Mouse (Mus musculus): ENCODE data around the gene Proser3. TPM values are rescaled to one million over a fixed set of nuclear protein-coding genes. Genes with fewer than 3 reads are reported as not detected.

Proser3 gene
- polyA plus RNA-seq, 1 experiment from 2014 or later, result 8.2 TPM

DNA sequence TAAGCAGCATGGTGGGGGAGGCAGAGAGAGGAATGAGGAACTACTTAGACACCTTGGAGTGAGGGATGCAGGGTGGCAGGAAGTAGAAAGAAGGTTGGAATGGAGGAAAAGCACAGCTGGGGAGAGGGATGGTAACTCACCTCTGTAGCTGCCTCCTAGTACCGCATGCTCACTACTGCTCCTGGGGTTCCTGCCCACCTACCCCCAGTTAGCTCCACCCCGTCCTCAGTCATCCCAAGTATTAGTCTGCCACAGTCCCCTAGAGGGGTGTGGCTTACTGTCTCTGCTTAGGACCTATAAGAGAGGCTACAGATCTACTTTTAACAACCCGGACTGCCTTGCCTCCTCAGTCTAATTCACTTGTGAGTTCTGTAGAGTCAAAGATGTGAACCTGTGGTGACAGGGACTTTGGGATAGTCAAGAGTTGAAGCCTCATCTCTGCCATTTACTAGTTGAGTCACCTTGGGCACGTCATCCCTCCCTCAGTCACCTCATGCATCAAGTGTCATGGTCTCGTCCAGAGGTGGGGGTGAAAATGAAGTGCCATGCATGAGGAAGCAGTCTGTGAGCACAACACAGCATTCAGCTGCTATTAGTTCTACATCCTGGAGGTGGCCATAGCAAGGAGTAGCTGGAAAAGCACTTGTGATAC, 40.8 kb upstream of the Proser3 start:
- no peak overlapping the region for H3K4me2 ChIP-seq (ENCODE audit: low read length)
- H3K9me3 ChIP-seq (replicated peaks; ENCODE audit: control insufficient read depth, low read length, poor library complexity, severe bottlenecking), result no peaks in the 10 kb centered on the region
- no peaks in the 10 kb centered on the region for H3K36me3 ChIP-seq (ENCODE audit: control insufficient read depth, insufficient read depth, low read length)
- 58% methylated on average over 5 of the region's 5 CpGs for WGBS
- H3K9ac ChIP-seq (ENCODE audit: low read depth, low read length), result no peak overlapping the region
- ATAC-seq, result no peak
- no peak overlapping the region for H3K27ac ChIP-seq (ENCODE audit: low read length)
- peaks cover 5% of the 10 kb centered on the region for H3K4me1 ChIP-seq (ENCODE audit: control insufficient read depth, insufficient read depth, low read length)
- H3K27me3 ChIP-seq (ENCODE audit: control insufficient read depth, insufficient read depth, low read depth, low read length), result no peaks in the 10 kb centered on the region
- H3K4me3 ChIP-seq (ENCODE audit: low read depth, low read length), result no peak overlapping the region

- H3K9ac ChIP-seq (ENCODE audit: low read depth, low read length), result no peak overlapping the region
- H3K36me3 ChIP-seq (ENCODE audit: control insufficient read depth, insufficient read depth, low read length), result no peaks in the 10 kb centered on the region
- no peak overlapping the region for H3K27ac ChIP-seq (ENCODE audit: low read length)
- H3K4me1 ChIP-seq (ENCODE audit: control insufficient read depth, insufficient read depth, low read length), result peaks cover 16% of the 10 kb centered on the region
- H3K4me2 ChIP-seq (ENCODE audit: low read length), result no peak overlapping the region
- ATAC-seq, result no peak
- no peaks in the 10 kb centered on the region for H3K9me3 ChIP-seq (replicated peaks; ENCODE audit: control insufficient read depth, low read length, poor library complexity, severe bottlenecking)
- WGBS, result 15% methylated on average over 4 of the region's 4 CpGs
- no peaks in the 10 kb centered on the region for H3K27me3 ChIP-seq (ENCODE audit: control insufficient read depth, insufficient read depth, low read depth, low read length)
- no peak overlapping the region for H3K4me3 ChIP-seq (ENCODE audit: low read depth, low read length)
These were observed 39.5 kb upstream of the Proser3 start for GRCm38 (mm10) chr7:30591605-30591951.

DNA sequence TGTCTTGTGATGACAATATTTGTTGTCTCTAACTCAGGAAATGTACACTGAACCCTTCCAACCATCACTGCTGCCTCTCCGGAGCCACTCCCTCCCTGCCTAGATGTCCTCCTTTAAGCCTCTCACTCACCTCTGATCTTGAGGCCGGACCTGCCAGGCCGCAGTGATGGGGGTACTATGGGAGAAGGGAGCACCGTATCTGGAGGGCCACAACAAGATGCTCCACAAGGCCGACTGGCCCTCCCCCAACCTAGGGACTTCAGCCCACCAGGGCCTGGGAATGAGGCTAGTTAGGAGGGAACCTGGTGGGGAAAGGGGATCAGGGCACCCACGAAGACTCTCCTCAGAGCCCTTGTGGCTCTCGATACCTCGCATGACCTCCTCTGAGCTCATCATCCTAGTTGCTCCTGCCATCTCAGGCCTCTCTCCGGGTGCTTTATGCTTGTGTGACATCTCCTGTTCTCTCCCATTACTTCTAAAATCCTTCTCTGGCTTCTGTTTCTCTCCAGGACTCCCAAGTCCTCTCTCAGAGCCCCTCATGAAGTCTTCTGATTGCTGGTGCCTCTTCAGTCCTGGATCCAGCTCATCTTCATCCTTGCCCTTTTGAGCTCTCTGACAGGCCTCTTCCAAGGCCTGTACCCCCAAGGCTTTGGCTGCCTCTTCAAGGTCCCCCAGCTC, 39.0 kb upstream of the Proser3 start:
- whole genome bisulfite sequencing, result 80% methylated on average over 9 of the region's 9 CpGs
- H3K27me3 ChIP-seq (ENCODE audit: control insufficient read depth, insufficient read depth, low read depth, low read length), result no peaks in the 10 kb centered on the region
- ATAC-seq, result no peak
- peaks cover 16% of the 10 kb centered on the region for H3K4me1 ChIP-seq (ENCODE audit: control insufficient read depth, insufficient read depth, low read length)
- H3K9me3 ChIP-seq (replicated peaks; ENCODE audit: control insufficient read depth, low read length, poor library complexity, severe bottlenecking), result no peaks in the 10 kb centered on the region
- no peak overlapping the region for H3K4me2 ChIP-seq (ENCODE audit: low read length)
- 0 out of 2 replicates have a peak, but pooled peaks cover 3% of the 10 kb centered on the region for H3K36me3 ChIP-seq (ENCODE audit: control insufficient read depth, insufficient read depth, low read length)
- H3K4me3 ChIP-seq (ENCODE audit: low read depth, low read length), result no peak overlapping the region
- no peak overlapping the region for H3K9ac ChIP-seq (ENCODE audit: low read depth, low read length)
- no peak overlapping the region for H3K27ac ChIP-seq (ENCODE audit: low read length)

DNA sequence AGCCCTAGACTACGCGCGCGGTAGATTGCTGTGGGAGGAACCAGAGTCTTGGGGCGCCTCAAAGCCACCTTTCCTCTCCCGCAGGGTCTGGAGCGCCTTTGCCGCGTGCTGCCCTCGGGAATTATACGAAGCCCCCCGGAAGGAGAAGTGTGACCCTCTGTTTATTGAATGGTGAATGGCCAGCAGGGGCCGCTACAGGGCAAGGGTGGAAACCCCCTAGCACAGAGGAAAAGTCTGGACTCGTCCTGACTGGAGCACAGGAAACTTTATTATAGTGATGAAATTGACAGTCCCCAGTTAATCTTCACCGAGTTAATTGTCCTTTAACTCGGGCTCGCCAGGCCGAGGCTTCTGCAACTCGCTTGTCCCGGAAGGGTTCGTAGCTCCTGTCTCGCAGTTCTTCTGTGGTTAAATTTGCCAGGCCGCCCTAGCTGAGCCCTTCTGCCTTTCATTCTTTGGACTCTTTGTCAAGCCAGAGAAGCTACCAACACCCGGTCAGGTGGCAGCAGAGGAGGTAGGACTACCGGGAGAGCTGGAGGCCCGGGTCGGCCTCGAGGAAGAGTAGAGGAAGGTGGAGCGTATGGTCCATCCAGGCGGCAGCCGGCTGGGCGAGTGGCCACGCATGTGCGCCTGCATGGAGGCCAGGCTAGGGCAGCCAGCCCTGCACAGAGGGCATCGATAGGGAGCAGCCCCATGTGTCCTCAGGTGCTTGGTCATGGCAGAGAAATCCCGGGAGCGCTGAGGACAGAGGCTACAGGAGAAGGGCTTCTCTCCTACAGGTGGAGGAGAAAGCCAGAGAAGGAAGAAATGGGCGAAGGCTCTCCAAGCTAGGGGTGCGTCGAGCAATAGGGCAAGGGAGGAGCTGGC, 37.6 kb upstream of the Proser3 start:
- 29% methylated on average over 40 of the region's 40 CpGs for WGBS
- H3K9me3 ChIP-seq (replicated peaks; ENCODE audit: control insufficient read depth, low read length, poor library complexity, severe bottlenecking), result no peaks in the 10 kb centered on the region
- H3K4me3 ChIP-seq (ENCODE audit: low read depth, low read length), result peak overlapping the region; percentile 94
- peak overlapping the region; percentile 66 for H3K4me2 ChIP-seq (ENCODE audit: low read length)
- no peaks in the 10 kb centered on the region for H3K27me3 ChIP-seq (ENCODE audit: control insufficient read depth, insufficient read depth, low read depth, low read length)
- peak overlapping the region; percentile 94 for H3K9ac ChIP-seq (ENCODE audit: low read depth, low read length)
- ATAC-seq, result peak; percentile 74
- peaks cover 16% of the 10 kb centered on the region for H3K4me1 ChIP-seq (ENCODE audit: control insufficient read depth, insufficient read depth, low read length)
- peak overlapping the region; percentile 93 for H3K27ac ChIP-seq (ENCODE audit: low read length)
- peaks cover 11% of the 10 kb centered on the region; the same call in 1 of the 2 replicates for H3K36me3 ChIP-seq (ENCODE audit: control insufficient read depth, insufficient read depth, low read length)

- Histone ChIP-seq H3K4me1 (ENCODE audit: control insufficient read depth, insufficient read depth, low read length) (peaks cover 16% of the 10 kb centered on the region), H3K9me3 (replicated peaks; ENCODE audit: control insufficient read depth, low read length, poor library complexity, severe bottlenecking) (no peaks in the 10 kb centered on the region), H3K9ac (ENCODE audit: low read depth, low read length) (peak within 1 kb of the TSS; percentile 94), H3K27me3 (ENCODE audit: control insufficient read depth, insufficient read depth, low read depth, low read length) (no peaks in the 10 kb centered on the region), H3K4me3 (ENCODE audit: low read depth, low read length) (peak within 1 kb of the TSS; percentile 94), H3K4me2 (ENCODE audit: low read length) (peak within 1 kb of the TSS; percentile 94), H3K36me3 (ENCODE audit: control insufficient read depth, insufficient read depth, low read length) (peaks cover 19% of the 10 kb centered on the region; the same call in 1 of the 2 replicates), H3K27ac (ENCODE audit: low read length) (peak within 1 kb of the TSS; percentile 93)
- peak; percentile 96 for ATAC-seq
- 0% methylated on average over 53 of the region's 68 CpGs for WGBS
These were observed 36.8 kb upstream of the Proser3 start, which contains the start of gene Kmt2b for GRCm38 (mm10) chr7:30588676-30589434. Gene Kmt2b (minus strand): TSS chr7:30588726.

GRCm38 (mm10) chr7:30587842-30588667, 36.0 kb upstream of the Proser3 start:
- peak overlapping the region; percentile 93 for H3K27ac ChIP-seq (ENCODE audit: low read length)
- peak; percentile 44 for ATAC-seq
- peak overlapping the region; percentile 94 for H3K4me2 ChIP-seq (ENCODE audit: low read length)
- H3K9me3 ChIP-seq (replicated peaks; ENCODE audit: control insufficient read depth, low read length, poor library complexity, severe bottlenecking), result no peaks in the 10 kb centered on the region
- H3K36me3 ChIP-seq (ENCODE audit: control insufficient read depth, insufficient read depth, low read length), result peaks cover 27% of the 10 kb centered on the region; the same call in 1 of the 2 replicates
- H3K4me3 ChIP-seq (ENCODE audit: low read depth, low read length), result peak overlapping the region; percentile 94
- H3K27me3 ChIP-seq (ENCODE audit: control insufficient read depth, insufficient read depth, low read depth, low read length), result no peaks in the 10 kb centered on the region
- 1% methylated on average over 41 of the region's 67 CpGs for WGBS
- peak overlapping the region; percentile 94 for H3K9ac ChIP-seq (ENCODE audit: low read depth, low read length)
- peaks cover 16% of the 10 kb centered on the region for H3K4me1 ChIP-seq (ENCODE audit: control insufficient read depth, insufficient read depth, low read length)

DNA sequence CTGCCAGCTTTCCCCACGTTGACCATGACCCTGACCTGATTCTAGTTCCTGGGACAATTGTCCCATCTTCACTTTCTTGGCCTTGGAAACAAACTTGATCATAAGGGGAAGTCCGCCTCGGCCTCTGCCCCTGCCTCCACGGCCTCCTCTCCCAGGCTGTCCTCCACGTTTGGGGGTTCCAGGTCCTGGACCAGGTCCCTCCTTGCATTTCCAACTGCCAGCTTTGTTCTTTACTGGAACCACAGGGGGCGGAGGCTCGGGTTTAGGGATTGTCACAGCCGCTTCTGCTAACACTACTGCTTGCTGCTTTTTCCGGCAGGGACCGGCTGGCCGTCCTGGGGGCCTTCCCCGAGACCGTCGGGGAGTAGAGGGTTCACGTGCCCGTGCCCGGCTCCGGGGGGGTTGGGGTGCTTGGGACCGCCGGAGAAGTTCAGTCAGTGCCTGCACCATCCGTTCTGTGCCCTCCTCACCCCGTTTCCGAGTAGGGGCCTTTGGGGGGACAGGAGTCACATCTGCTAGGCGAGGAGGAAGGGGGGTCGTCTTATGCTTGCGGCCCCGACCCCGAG, 34.4 kb upstream of the Proser3 start:
- Histone ChIP-seq H3K36me3 (ENCODE audit: control insufficient read depth, insufficient read depth, low read length) (peaks cover 40% of the 10 kb centered on the region), H3K4me1 (ENCODE audit: control insufficient read depth, insufficient read depth, low read length) (peaks cover 16% of the 10 kb centered on the region), H3K4me3 (ENCODE audit: low read depth, low read length) (no peak overlapping the region), H3K9me3 (replicated peaks; ENCODE audit: control insufficient read depth, low read length, poor library complexity, severe bottlenecking) (no peaks in the 10 kb centered on the region), H3K27me3 (ENCODE audit: control insufficient read depth, insufficient read depth, low read depth, low read length) (no peaks in the 10 kb centered on the region), H3K9ac (ENCODE audit: low read depth, low read length) (no peak overlapping the region), H3K4me2 (ENCODE audit: low read length) (peak overlapping the region; percentile 94; the same call in 1 of the 2 replicates), H3K27ac (ENCODE audit: low read length) (no peak overlapping the region)
- WGBS, result 88% methylated on average over 28 of the region's 28 CpGs
- ATAC-seq, result no peak

All from midbrain, embryonic 16.5 days (tissue).